Mouse (Mus musculus): ENCODE data around the gene Gak. TPM values are rescaled to one million over a fixed set of nuclear protein-coding genes. Genes with fewer than 3 reads are reported as not detected.
"Not testable (repeated sequence)": the region's sequence is repeated elsewhere in the genome, so short reads cannot be mapped to it uniquely, and the experiment has no call there.

Gene Gak
- polyA plus RNA-seq, 1 experiment from 2014 or later: 62.9 TPM

DNA sequence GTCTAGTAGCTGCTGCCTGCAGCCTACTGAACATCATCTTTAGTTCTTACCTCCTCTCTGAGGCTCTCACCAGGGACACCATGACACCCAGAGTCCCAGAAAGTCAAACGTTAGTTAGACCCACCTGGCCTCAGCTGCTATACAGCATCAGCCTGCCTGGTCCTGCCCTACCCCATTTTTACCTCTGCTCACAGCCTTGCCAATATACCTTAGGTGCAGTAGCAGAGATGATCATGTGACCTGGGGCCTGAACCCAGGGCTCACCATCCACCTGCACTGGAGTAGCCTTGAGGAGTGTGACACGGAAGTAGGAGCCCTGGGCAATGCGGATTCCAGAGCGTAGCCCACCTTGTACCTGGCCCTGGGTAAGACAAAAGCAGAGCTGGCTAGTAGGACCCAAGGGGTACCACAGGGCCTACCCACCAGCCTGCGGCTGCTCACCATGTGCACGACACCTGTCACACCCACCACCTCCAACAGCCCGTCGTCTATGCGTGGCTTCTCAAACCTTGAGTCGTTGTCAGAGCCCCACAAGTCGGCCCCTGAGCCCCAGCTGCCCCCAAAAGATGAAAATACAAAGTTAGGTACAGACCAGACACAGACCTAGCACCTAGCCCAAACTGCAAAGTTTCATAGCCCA lies 19.5 kb upstream of the Gak start:
- no peaks in the 10 kb centered on the region for H3K9me3 ChIP-seq (replicated peaks; ENCODE audit: control insufficient read depth, low read length)
- H3K9ac ChIP-seq (ENCODE audit: low read length): no peak overlapping the region
- no peak for ATAC-seq (ENCODE audit: insufficient read depth, low FRiP score)
- no peaks in the 10 kb centered on the region for H3K27me3 ChIP-seq (ENCODE audit: control insufficient read depth, insufficient read depth, low read length)
- H3K36me3 ChIP-seq (ENCODE audit: control insufficient read depth, insufficient read depth, low read length): peaks cover 3% of the 10 kb centered on the region
- no peak overlapping the region for H3K4me3 ChIP-seq (replicated peaks; ENCODE audit: low read length)
- no peaks in the 10 kb centered on the region for H3K4me1 ChIP-seq (ENCODE audit: control insufficient read depth, insufficient read depth, low read length)
- no peak overlapping the region for H3K27ac ChIP-seq (ENCODE audit: low read length)
- WGBS: 88% methylated on average over 11 of the region's 11 CpGs
- H3K4me2 ChIP-seq (ENCODE audit: low read depth, low read length): no peak overlapping the region

DNA sequence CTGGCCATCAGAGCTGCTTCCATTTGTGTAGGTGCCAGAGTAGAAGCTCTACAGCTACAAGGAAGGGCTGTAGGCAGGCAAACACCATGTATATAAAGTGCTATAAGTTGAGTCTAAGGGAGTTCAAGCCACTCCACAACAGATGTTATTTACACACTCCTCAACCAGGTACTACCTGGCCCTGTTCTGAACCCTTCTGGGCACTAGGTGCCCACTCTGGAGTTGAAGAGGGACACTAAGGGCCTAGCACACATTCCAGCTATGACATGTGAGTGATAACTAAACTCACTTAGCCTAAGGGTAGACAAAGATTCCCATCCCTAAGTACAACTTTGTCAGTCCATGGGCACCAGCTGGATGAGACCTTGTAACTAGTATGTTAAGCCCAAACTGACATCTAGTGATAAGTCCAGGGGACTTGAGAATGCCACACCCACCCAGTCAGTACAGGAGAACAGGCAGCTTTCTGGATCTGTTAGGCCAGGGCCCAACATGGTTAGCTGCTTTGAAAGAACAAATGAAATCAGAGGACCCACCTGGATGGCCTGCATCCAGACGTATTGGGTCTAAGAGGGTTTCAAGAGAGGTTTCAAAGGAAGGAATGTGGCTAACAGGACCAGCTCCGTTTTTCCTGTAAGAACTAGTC lies 18.4 kb upstream of the Gak start:
- H3K4me1 ChIP-seq (ENCODE audit: control insufficient read depth, insufficient read depth, low read length): no peaks in the 10 kb centered on the region
- no peak overlapping the region for H3K4me3 ChIP-seq (replicated peaks; ENCODE audit: low read length)
- H3K9ac ChIP-seq (ENCODE audit: low read length): no peak overlapping the region
- no peaks in the 10 kb centered on the region; the same call in 1 of the 2 replicates for H3K36me3 ChIP-seq (ENCODE audit: control insufficient read depth, insufficient read depth, low read length)
- ATAC-seq (ENCODE audit: insufficient read depth, low FRiP score): no peak
- no peaks in the 10 kb centered on the region for H3K27me3 ChIP-seq (ENCODE audit: control insufficient read depth, insufficient read depth, low read length)
- no peak overlapping the region for H3K4me2 ChIP-seq (ENCODE audit: low read depth, low read length)
- H3K27ac ChIP-seq (ENCODE audit: low read length): no peak overlapping the region
- H3K9me3 ChIP-seq (replicated peaks; ENCODE audit: control insufficient read depth, low read length): no peaks in the 10 kb centered on the region
- WGBS: 86% methylated on average over 2 of the region's 2 CpGs

DNA sequence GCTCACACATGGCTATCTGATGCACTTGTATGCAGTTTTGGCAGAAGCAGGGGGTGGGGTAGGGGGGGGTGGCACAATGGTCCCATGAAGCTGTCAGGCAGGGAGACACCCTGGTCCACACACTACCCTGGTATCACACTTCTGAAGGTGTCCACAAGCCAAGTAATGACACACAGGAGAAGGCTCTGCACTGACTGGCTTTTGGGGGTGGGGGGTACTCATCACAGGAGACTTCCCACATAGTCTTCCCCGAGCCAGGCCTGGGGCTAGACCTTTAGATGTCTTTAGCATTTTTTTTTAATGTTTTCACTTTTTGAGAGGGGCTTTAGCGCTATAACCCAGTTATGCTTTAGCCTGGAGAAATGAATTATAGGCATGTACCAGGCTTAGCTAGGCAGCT lies 17.8 kb upstream of the Gak start:
- no peak for ATAC-seq (ENCODE audit: insufficient read depth, low FRiP score)
- H3K36me3 ChIP-seq (ENCODE audit: control insufficient read depth, insufficient read depth, low read length): no peaks in the 10 kb centered on the region; the same call in 1 of the 2 replicates
- H3K27me3 ChIP-seq (ENCODE audit: control insufficient read depth, insufficient read depth, low read length): no peaks in the 10 kb centered on the region
- no peak overlapping the region for H3K9ac ChIP-seq (ENCODE audit: low read length)
- H3K27ac ChIP-seq (ENCODE audit: low read length): no peak overlapping the region
- H3K4me3 ChIP-seq (replicated peaks; ENCODE audit: low read length): no peak overlapping the region
- H3K4me2 ChIP-seq (ENCODE audit: low read depth, low read length): no peak overlapping the region
- no peaks in the 10 kb centered on the region for H3K4me1 ChIP-seq (ENCODE audit: control insufficient read depth, insufficient read depth, low read length)
- WGBS: 79% methylated on average over 2 of the region's 2 CpGs
- H3K9me3 ChIP-seq (replicated peaks; ENCODE audit: control insufficient read depth, low read length): no peaks in the 10 kb centered on the region

DNA sequence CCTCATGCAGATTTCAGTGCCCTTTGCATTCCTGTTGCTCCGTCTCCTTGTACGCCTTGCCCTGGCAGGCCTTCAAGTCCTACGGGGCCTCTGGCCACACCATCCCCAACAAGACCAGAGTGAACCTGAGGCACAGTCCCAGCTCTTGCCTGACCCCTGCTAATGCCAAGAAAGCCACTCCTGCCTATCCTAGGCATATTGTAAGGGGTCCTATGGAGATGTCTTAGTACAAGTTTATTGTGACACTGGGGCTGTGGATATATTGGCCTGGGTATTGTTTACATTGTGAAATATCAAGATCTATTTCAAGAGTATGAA lies 16.7 kb upstream of the Gak start:
- Histone ChIP-seq H3K4me3 (replicated peaks; ENCODE audit: low read length) (no peak overlapping the region), H3K4me1 (ENCODE audit: control insufficient read depth, insufficient read depth, low read length) (no peaks in the 10 kb centered on the region), H3K36me3 (ENCODE audit: control insufficient read depth, insufficient read depth, low read length) (no peaks in the 10 kb centered on the region; the same call in 1 of the 2 replicates), H3K27ac (ENCODE audit: low read length) (no peak overlapping the region), H3K27me3 (ENCODE audit: control insufficient read depth, insufficient read depth, low read length) (no peaks in the 10 kb centered on the region), H3K9me3 (replicated peaks; ENCODE audit: control insufficient read depth, low read length) (no peaks in the 10 kb centered on the region), H3K9ac (ENCODE audit: low read length) (no peak overlapping the region), H3K4me2 (ENCODE audit: low read depth, low read length) (no peak overlapping the region)
- ATAC-seq (ENCODE audit: insufficient read depth, low FRiP score): no peak
- 88% methylated on average over 3 of the region's 3 CpGs for WGBS

DNA sequence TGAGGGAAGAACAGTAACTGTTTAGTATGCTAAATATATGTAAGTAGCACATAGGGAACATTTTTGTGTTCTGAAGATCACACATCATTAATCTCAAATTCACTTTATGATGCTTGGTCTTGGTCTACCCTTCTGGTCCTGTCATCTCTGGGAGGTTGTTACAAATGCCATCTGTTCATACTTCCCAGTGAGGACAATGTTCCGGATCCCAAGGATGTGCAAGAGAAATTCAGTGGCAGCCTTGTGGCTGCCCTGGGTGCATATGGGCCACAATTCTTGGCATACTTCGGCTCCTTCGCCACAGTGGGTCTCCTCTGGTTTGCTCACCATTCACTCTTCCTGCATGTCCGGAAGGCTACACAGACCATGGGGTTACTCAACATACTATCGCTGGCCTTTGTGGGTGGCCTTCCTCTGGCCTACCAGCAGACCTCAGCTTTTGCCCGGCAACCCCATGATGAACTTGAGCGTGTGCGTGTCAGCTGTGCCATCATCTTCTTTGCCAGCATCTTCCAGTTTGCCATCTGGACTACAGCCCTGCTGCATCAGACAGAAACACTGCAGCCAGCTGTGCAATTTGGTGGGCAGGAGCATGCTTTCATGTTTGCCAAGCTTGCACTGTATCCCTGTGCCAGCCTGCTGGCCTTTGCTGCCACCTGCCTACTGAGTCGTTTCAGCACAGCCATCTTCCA lies 16.2 kb upstream of the Gak start:
- H3K4me2 ChIP-seq (ENCODE audit: low read depth, low read length): no peak overlapping the region
- no peak overlapping the region for H3K27ac ChIP-seq (ENCODE audit: low read length)
- no peak for ATAC-seq (ENCODE audit: insufficient read depth, low FRiP score)
- no peaks in the 10 kb centered on the region; the same call in 1 of the 2 replicates for H3K36me3 ChIP-seq (ENCODE audit: control insufficient read depth, insufficient read depth, low read length)
- H3K4me3 ChIP-seq (replicated peaks; ENCODE audit: low read length): no peak overlapping the region
- no peaks in the 10 kb centered on the region for H3K4me1 ChIP-seq (ENCODE audit: control insufficient read depth, insufficient read depth, low read length)
- no peak overlapping the region for H3K9ac ChIP-seq (ENCODE audit: low read length)
- 88% methylated on average over 9 of the region's 9 CpGs for WGBS
- H3K27me3 ChIP-seq (ENCODE audit: control insufficient read depth, insufficient read depth, low read length): no peaks in the 10 kb centered on the region
- H3K9me3 ChIP-seq (replicated peaks; ENCODE audit: control insufficient read depth, low read length): no peaks in the 10 kb centered on the region

DNA sequence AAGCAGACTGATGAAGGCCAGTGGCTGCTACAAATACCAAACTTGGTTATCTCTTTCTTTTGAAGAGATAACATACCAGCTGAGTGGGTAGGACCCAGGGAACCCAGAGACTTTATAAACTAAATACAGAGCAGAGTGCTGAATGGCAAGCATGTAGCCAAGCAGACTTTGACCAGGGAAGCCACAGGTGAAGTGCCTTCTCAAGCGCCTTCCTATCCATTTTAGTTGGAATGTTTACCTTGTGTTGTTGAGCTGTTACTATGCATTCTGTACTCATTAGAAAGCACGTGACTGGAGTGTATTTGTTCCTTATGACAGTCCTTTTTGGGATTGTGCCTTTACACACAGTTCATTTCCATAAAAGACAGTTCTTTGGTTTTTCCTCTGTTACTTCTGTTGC lies 14.1 kb upstream of the Gak start:
- H3K9me3 ChIP-seq (replicated peaks; ENCODE audit: control insufficient read depth, low read length): no peaks in the 10 kb centered on the region
- WGBS: 66% methylated on average over 2 of the region's 2 CpGs
- H3K27me3 ChIP-seq (ENCODE audit: control insufficient read depth, insufficient read depth, low read length): no peaks in the 10 kb centered on the region
- no peak for ATAC-seq (ENCODE audit: insufficient read depth, low FRiP score)
- H3K4me1 ChIP-seq (ENCODE audit: control insufficient read depth, insufficient read depth, low read length): no peaks in the 10 kb centered on the region
- H3K4me3 ChIP-seq (replicated peaks; ENCODE audit: low read length): no peak overlapping the region
- no peak overlapping the region for H3K27ac ChIP-seq (ENCODE audit: low read length)
- H3K36me3 ChIP-seq (ENCODE audit: control insufficient read depth, insufficient read depth, low read length): no peaks in the 10 kb centered on the region; the same call in 1 of the 2 replicates
- H3K9ac ChIP-seq (ENCODE audit: low read length): no peak overlapping the region
- H3K4me2 ChIP-seq (ENCODE audit: low read depth, low read length): no peak overlapping the region

DNA sequence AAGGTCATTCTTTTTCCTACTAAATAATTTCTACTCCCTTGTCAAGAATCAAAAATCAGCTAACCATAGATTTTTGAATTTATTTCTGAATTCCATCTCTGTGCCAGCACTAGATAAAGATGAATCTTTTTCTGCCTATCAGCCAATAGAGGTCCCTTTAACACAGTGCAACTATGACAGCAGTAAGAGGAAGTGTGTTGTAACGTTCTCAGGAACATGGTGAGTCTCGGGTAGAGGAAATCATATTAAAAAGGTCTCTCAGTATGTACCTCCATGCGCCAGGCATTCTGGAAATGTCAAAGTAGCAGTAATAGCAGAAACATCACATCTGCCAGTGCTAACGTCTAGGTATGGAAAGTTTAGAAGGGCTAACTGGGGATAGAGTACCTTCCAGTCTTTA lies 6.6 kb upstream of the Gak start:
- no peak for ATAC-seq (ENCODE audit: insufficient read depth, low FRiP score)
- WGBS: 67% methylated on average over 4 of the region's 4 CpGs
- H3K4me1 ChIP-seq (ENCODE audit: control insufficient read depth, insufficient read depth, low read length): no peaks in the 10 kb centered on the region

DNA sequence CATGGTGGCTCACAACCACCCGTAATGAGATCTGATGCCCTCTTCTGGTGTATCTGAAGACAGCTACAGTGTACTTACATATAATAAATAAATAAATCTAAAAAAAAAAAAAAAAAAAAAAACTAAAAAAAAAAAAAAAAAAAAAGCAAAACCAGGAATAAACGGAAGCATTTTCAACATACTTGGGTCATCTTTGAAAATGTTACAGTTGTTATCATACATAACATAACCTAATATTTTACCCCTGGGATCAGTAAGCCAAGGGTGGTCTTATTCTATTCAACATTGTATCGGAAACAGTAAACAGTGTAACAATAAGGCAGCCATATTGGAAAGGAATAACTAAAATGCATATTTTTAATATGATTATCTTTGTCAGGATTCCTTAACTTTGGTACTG lies 4.5 kb upstream of the Gak start:
- not testable (repeated sequence) for H3K4me2 ChIP-seq (ENCODE audit: low read depth, low read length); H3K4me3 ChIP-seq (replicated peaks; ENCODE audit: low read length); H3K36me3 ChIP-seq (ENCODE audit: control insufficient read depth, insufficient read depth, low read length); ATAC-seq (ENCODE audit: insufficient read depth, low FRiP score); H3K27me3 ChIP-seq (ENCODE audit: control insufficient read depth, insufficient read depth, low read length); H3K9ac ChIP-seq (ENCODE audit: low read length); H3K9me3 ChIP-seq (replicated peaks; ENCODE audit: control insufficient read depth, low read length); H3K4me1 ChIP-seq (ENCODE audit: control insufficient read depth, insufficient read depth, low read length); H3K27ac ChIP-seq (ENCODE audit: low read length)
- WGBS: 94% methylated on average over 2 of the region's 3 CpGs

More for the DNA sequence above, 6.6 kb upstream of the Gak start:
- Histone ChIP-seq H3K4me2 (ENCODE audit: low read depth, low read length) (no peak overlapping the region), H3K4me3 (replicated peaks; ENCODE audit: low read length) (no peak overlapping the region), H3K9ac (ENCODE audit: low read length) (no peak overlapping the region), H3K27ac (ENCODE audit: low read length) (no peak overlapping the region), H3K36me3 (ENCODE audit: control insufficient read depth, insufficient read depth, low read length) (no peaks in the 10 kb centered on the region), H3K9me3 (replicated peaks; ENCODE audit: control insufficient read depth, low read length) (no peaks in the 10 kb centered on the region), H3K27me3 (ENCODE audit: control insufficient read depth, insufficient read depth, low read length) (no peaks in the 10 kb centered on the region)

DNA sequence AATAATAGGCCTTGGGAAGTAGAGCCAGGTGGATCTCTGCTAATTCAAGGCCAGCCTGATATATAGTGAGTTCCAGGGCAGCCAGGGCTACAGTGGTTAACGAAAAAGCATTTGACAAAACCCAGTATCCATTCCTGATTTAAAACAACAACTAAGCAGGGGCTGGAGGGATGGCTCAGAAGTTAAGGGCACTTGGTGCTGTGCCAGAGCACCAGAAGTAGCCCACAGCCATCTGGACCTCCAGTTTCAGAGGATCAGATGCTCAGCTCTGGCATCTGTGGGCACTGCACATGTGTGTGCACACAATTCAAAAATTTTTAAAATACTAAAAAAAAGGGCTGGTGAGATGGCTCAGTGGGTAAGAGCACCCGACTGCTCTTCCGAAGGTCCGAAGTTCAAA lies 4.1 kb upstream of the Gak start:
- WGBS: 80% methylated on average over 4 of the region's 4 CpGs
- Histone ChIP-seq H3K36me3 (ENCODE audit: control insufficient read depth, insufficient read depth, low read length) (no peaks in the 10 kb centered on the region), H3K27ac (ENCODE audit: low read length) (no peak overlapping the region), H3K4me1 (ENCODE audit: control insufficient read depth, insufficient read depth, low read length) (peaks cover 7% of the 10 kb centered on the region), H3K9ac (ENCODE audit: low read length) (no peak overlapping the region), H3K4me2 (ENCODE audit: low read depth, low read length) (no peak overlapping the region), H3K27me3 (ENCODE audit: control insufficient read depth, insufficient read depth, low read length) (no peaks in the 10 kb centered on the region), H3K4me3 (replicated peaks; ENCODE audit: low read length) (no peak overlapping the region), H3K9me3 (replicated peaks; ENCODE audit: control insufficient read depth, low read length) (no peaks in the 10 kb centered on the region)
- ATAC-seq (ENCODE audit: insufficient read depth, low FRiP score): no peak
